Mouse (Mus musculus): Measurements from ENCODE around the gene Gltpd2.

- TF ChIP-seq CTCF (IDR thresholded peaks at IDR 0.05 in 2 of 3, conservative IDR thresholded peaks at IDR 0.05 in 1 of 3; ENCODE audit: control insufficient read depth in 1 of 3, insufficient read depth in 1 of 3, low read depth in 2 of 3, low read length in 3 of 3, poor library complexity in 1 of 3, severe bottlenecking in 1 of 3) = no peak
- TF ChIP-seq ZNF384 (IDR thresholded peaks at IDR 0.05; ENCODE audit: low read depth, low read length) = no peak
- no peak for TF ChIP-seq UBTF (IDR thresholded peaks at IDR 0.05; ENCODE audit: borderline replicate concordance, insufficient read depth, low read depth, low read length)
- no peak for TF ChIP-seq MYC (IDR thresholded peaks at IDR 0.05; ENCODE audit: low read depth, low read length)
- TF ChIP-seq POLR2A (IDR thresholded peaks at IDR 0.05; ENCODE audit: control insufficient read depth in 1 of 2, insufficient read depth in 1 of 2, low read depth in 1 of 2, low read length in 2 of 2, poor library complexity in 1 of 2) = no peak
- no peak for TF ChIP-seq POLR2AphosphoS5 (IDR thresholded peaks at IDR 0.05; ENCODE audit: borderline replicate concordance, low read depth, low read length)
Observed at GRCm38 (mm10) chr11:70524782-70525181, 5.8 kb downstream of the Gltpd2 start.

Measured in MEL (cell line).